Mouse (Mus musculus): Measurements from ENCODE around the gene Rin2. TPM values are rescaled to one million over a fixed set of nuclear protein-coding genes. Genes with fewer than 3 reads are reported as not detected.

The Rin2 gene
- total and polyA plus RNA-seq, 3 experiments: 0.05 to 0.10 (median 0.08) TPM

GRCm38 (mm10) chr2:145829231-145829630 lies 154.2 kb downstream of the Rin2 start:
- Histone ChIP-seq H3K27me3 (replicated peaks) (no peaks in the 10 kb centered on the region), H3K4me2 (ENCODE audit: insufficient read depth, low read depth, poor library complexity, severe bottlenecking) (no peak overlapping the region), H3K9ac (ENCODE audit: insufficient read depth, low read depth) (no peak overlapping the region), H3K4me3 (replicated peaks in 1 of 3; ENCODE audit: low read depth in 2 of 3, low read length in 2 of 3, poor library complexity in 1 of 3) (no peak overlapping the region), H3K27ac (ENCODE audit: insufficient read depth, low read depth) (no peak overlapping the region), H3K4me1 (ENCODE audit: control insufficient read depth in 1 of 2, insufficient read depth in 2 of 2) (peaks cover 0 to 3% of the 10 kb centered on the region in 2 experiments; a peak in 2 of 4 replicates), H3K9me3 (replicated peaks; ENCODE audit: low read length) (no peaks in the 10 kb centered on the region), H3K36me3 (replicated peaks in 1 of 2; ENCODE audit: control insufficient read depth in 1 of 2, insufficient read depth in 1 of 2, low read length in 1 of 2) (no peaks in the 10 kb centered on the region), H3K79me2 (replicated peaks; ENCODE audit: control insufficient read depth, extremely low read depth, insufficient read depth, poor library complexity, severe bottlenecking) (no peaks in the 10 kb centered on the region)
- no peak for TF ChIP-seq ZC3H11A (IDR thresholded peaks at IDR 0.05; ENCODE audit: low read depth, low read length)
- no peak for TF ChIP-seq ZNF384 (IDR thresholded peaks at IDR 0.05; ENCODE audit: low read depth, low read length)
- TF ChIP-seq JUN (IDR thresholded peaks at IDR 0.05; ENCODE audit: insufficient read depth, low read depth, low read length): no peak
- no peak for TF ChIP-seq CHD1 (IDR thresholded peaks at IDR 0.05; ENCODE audit: low read depth, low read length)
- TF ChIP-seq HCFC1 (IDR thresholded peaks at IDR 0.05; ENCODE audit: low read depth, low read length): no peak
- TF ChIP-seq NRF1 (IDR thresholded peaks at IDR 0.05; ENCODE audit: low read depth, low read length): no peak
- TF ChIP-seq SMC3 (IDR thresholded peaks at IDR 0.05; ENCODE audit: low read depth, low read length): no peak
- no peak for TF ChIP-seq CHD2 (IDR thresholded peaks at IDR 0.05; ENCODE audit: low read length)
- TF ChIP-seq E2F4 (IDR thresholded peaks at IDR 0.05; ENCODE audit: insufficient replicate concordance, low read depth, low read length): no peak
- no peak for TF ChIP-seq ELF1 (IDR thresholded peaks at IDR 0.05; ENCODE audit: low read depth, low read length)
- no peak for TF ChIP-seq KAT2A (IDR thresholded peaks at IDR 0.05; ENCODE audit: insufficient replicate concordance, low read length)
- dilution Hi-C loops (cut with MboI; ENCODE audit: extremely low pct_ligation_motif_present, extremely low pct_unique_long_range_greater_than_20kb, low sequenced_read_pairs) (no loop called here), in situ Hi-C loops (cut with MboI; ENCODE audit: low pct_ligation_motif_present, low pct_unique_long_range_greater_than_20kb, low sequenced_read_pairs) (no loop called here)
- no peak for DNase-seq (ENCODE audit: extremely low read depth)

DNA sequence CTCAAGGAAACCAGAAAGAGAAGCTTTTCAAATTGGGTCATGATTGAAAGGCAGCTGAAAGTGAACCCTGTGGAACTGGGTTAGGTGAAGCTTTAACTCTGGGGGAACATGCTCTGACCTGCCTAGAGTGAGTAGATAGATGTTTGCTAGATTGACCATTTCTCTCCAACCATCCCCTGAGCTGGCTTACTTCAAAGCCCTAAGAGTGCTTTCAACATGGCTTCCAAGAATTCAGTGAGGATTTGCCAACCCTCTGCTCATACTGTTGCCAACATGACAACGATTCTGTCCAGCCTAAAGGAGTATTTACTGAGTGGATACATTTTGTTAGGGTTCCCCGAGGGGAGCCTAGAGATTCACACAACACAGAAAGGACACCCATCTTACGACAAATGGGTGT lies 155.4 kb downstream of the Rin2 start:
- Histone ChIP-seq H3K4me3 (replicated peaks in 1 of 3; ENCODE audit: low read depth in 2 of 3, low read length in 2 of 3, poor library complexity in 1 of 3) (no peak overlapping the region), H3K9ac (ENCODE audit: insufficient read depth, low read depth) (no peak overlapping the region), H3K4me2 (ENCODE audit: insufficient read depth, low read depth, poor library complexity, severe bottlenecking) (no peak overlapping the region), H3K36me3 (replicated peaks in 1 of 2; ENCODE audit: control insufficient read depth in 1 of 2, insufficient read depth in 1 of 2, low read length in 1 of 2) (no peaks in the 10 kb centered on the region), H3K79me2 (replicated peaks; ENCODE audit: control insufficient read depth, extremely low read depth, insufficient read depth, poor library complexity, severe bottlenecking) (no peaks in the 10 kb centered on the region), H3K9me3 (replicated peaks; ENCODE audit: low read length) (no peaks in the 10 kb centered on the region), H3K4me1 (ENCODE audit: control insufficient read depth in 1 of 2, insufficient read depth in 2 of 2) (peaks cover 0 to 3% of the 10 kb centered on the region in 2 experiments; a peak in 2 of 4 replicates), H3K27ac (ENCODE audit: insufficient read depth, low read depth) (no peak overlapping the region), H3K27me3 (replicated peaks) (no peaks in the 10 kb centered on the region)
- dilution Hi-C loops (cut with MboI; ENCODE audit: extremely low pct_ligation_motif_present, extremely low pct_unique_long_range_greater_than_20kb, low sequenced_read_pairs) (no loop called here), in situ Hi-C loops (cut with MboI; ENCODE audit: low pct_ligation_motif_present, low pct_unique_long_range_greater_than_20kb, low sequenced_read_pairs) (no loop called here)
- DNase-seq (ENCODE audit: extremely low read depth): no peak
- TF ChIP-seq SMC3 (IDR thresholded peaks at IDR 0.05; ENCODE audit: low read depth, low read length) (no peak), TBP (conservative IDR thresholded peaks at IDR 0.05; ENCODE audit: low read depth, low read length) (no peak), POLR2AphosphoS2 (IDR thresholded peaks at IDR 0.05; ENCODE audit: low read depth, low read length) (no peak), ZC3H11A (IDR thresholded peaks at IDR 0.05; ENCODE audit: low read depth, low read length) (no peak), MXI1 (IDR thresholded peaks at IDR 0.05; ENCODE audit: low read depth, low read length) (no peak), MYC (IDR thresholded peaks at IDR 0.05; ENCODE audit: low read depth, low read length) (no peak), RCOR1 (conservative IDR thresholded peaks at IDR 0.05; ENCODE audit: low read depth, low read length) (no peak), ZNF384 (IDR thresholded peaks at IDR 0.05; ENCODE audit: low read depth, low read length) (no peak), KAT2A (IDR thresholded peaks at IDR 0.05; ENCODE audit: insufficient replicate concordance, low read length) (no peak), GABPA (IDR thresholded peaks at IDR 0.05; ENCODE audit: insufficient replicate concordance, low read depth, low read length) (no peak), MAFK (IDR thresholded peaks at IDR 0.05; ENCODE audit: insufficient replicate concordance, low read length) (no peak), JUN (IDR thresholded peaks at IDR 0.05; ENCODE audit: insufficient read depth, low read depth, low read length) (no peak), PAX5 (IDR thresholded peaks at IDR 0.05; ENCODE audit: low read length) (no peak), ETS1 (conservative IDR thresholded peaks at IDR 0.05; ENCODE audit: low read depth, low read length) (no peak), NELFE (IDR thresholded peaks at IDR 0.05; ENCODE audit: low read depth, low read length) (no peak), MEF2A (IDR thresholded peaks at IDR 0.05; ENCODE audit: borderline replicate concordance, low read depth, low read length) (no peak)
